Mouse (Mus musculus): ENCODE data around the gene Cbl. TPM values are rescaled to one million over a fixed set of nuclear protein-coding genes. Genes with fewer than 3 reads are reported as not detected.
A peak's percentile ranks its signal among the peaks of the same experiment; 100 is the strongest.

Gene Cbl
- polyA plus RNA-seq, 1 experiment: 279 TPM

GRCm38 (mm10) chr9:44199580-44199979 is 34.3 kb downstream of the Cbl start:
- Histone ChIP-seq H3K27ac (ENCODE audit: insufficient read depth, low read depth, low read length) (no peak overlapping the region), H3K4me3 (ENCODE audit: insufficient read depth, low read depth, low read length) (no peak overlapping the region), H3K4me1 (ENCODE audit: control insufficient read depth, insufficient read depth, low read length) (no peaks in the 10 kb centered on the region)
- TF ChIP-seq CTCF (IDR thresholded peaks at IDR 0.05; ENCODE audit: insufficient read depth, low read depth, low read length) (no peak), POLR2A (IDR thresholded peaks at IDR 0.05; ENCODE audit: insufficient read depth, low read depth, low read length) (no peak)

GRCm38 (mm10) chr9:44199166-44199565 is 34.7 kb downstream of the Cbl start:
- Histone ChIP-seq H3K4me1 (ENCODE audit: control insufficient read depth, insufficient read depth, low read length) (no peaks in the 10 kb centered on the region), H3K4me3 (ENCODE audit: insufficient read depth, low read depth, low read length) (no peak overlapping the region), H3K27ac (ENCODE audit: insufficient read depth, low read depth, low read length) (no peak overlapping the region)
- TF ChIP-seq CTCF (IDR thresholded peaks at IDR 0.05; ENCODE audit: insufficient read depth, low read depth, low read length) (no peak), POLR2A (IDR thresholded peaks at IDR 0.05; ENCODE audit: insufficient read depth, low read depth, low read length) (no peak)
- 60% methylated on average over 3 of the region's 3 CpGs for WGBS

GRCm38 (mm10) chr9:44196354-44196753 is 37.5 kb downstream of the Cbl start:
- WGBS: 80% methylated on average over 4 of the region's 4 CpGs
- Histone ChIP-seq H3K4me3 (ENCODE audit: insufficient read depth, low read depth, low read length) (no peak overlapping the region), H3K27ac (ENCODE audit: insufficient read depth, low read depth, low read length) (no peak overlapping the region), H3K4me1 (ENCODE audit: control insufficient read depth, insufficient read depth, low read length) (no peaks in the 10 kb centered on the region)
- TF ChIP-seq CTCF (IDR thresholded peaks at IDR 0.05; ENCODE audit: insufficient read depth, low read depth, low read length): no peak
- no peak for TF ChIP-seq POLR2A (IDR thresholded peaks at IDR 0.05; ENCODE audit: insufficient read depth, low read depth, low read length)

- H3K4me3 ChIP-seq (ENCODE audit: insufficient read depth, low read depth, low read length): no peak overlapping the region
- H3K27ac ChIP-seq (ENCODE audit: insufficient read depth, low read depth, low read length): no peak overlapping the region
- no peak for TF ChIP-seq POLR2A (IDR thresholded peaks at IDR 0.05; ENCODE audit: insufficient read depth, low read depth, low read length)
- TF ChIP-seq CTCF (IDR thresholded peaks at IDR 0.05; ENCODE audit: insufficient read depth, low read depth, low read length): no peak
- WGBS: 93% methylated on average over 1 of the region's 1 CpGs
- no peaks in the 10 kb centered on the region for H3K4me1 ChIP-seq (ENCODE audit: control insufficient read depth, insufficient read depth, low read length)
Observed at GRCm38 (mm10) chr9:44194000-44194399, 39.8 kb downstream of the Cbl start.

GRCm38 (mm10) chr9:44192794-44193193 is 41.1 kb downstream of the Cbl start:
- Histone ChIP-seq H3K27ac (ENCODE audit: insufficient read depth, low read depth, low read length) (no peak overlapping the region), H3K4me3 (ENCODE audit: insufficient read depth, low read depth, low read length) (no peak overlapping the region), H3K4me1 (ENCODE audit: control insufficient read depth, insufficient read depth, low read length) (no peaks in the 10 kb centered on the region)
- TF ChIP-seq POLR2A (IDR thresholded peaks at IDR 0.05; ENCODE audit: insufficient read depth, low read depth, low read length): no peak
- no peak for TF ChIP-seq CTCF (IDR thresholded peaks at IDR 0.05; ENCODE audit: insufficient read depth, low read depth, low read length)
- 90% methylated on average over 5 of the region's 5 CpGs for WGBS

GRCm38 (mm10) chr9:44192312-44192711 is 41.5 kb downstream of the Cbl start:
- 88% methylated on average over 3 of the region's 3 CpGs for WGBS
- H3K4me1 ChIP-seq (ENCODE audit: control insufficient read depth, insufficient read depth, low read length): peaks cover 3% of the 10 kb centered on the region
- TF ChIP-seq CTCF (IDR thresholded peaks at IDR 0.05; ENCODE audit: insufficient read depth, low read depth, low read length): no peak
- TF ChIP-seq POLR2A (IDR thresholded peaks at IDR 0.05; ENCODE audit: insufficient read depth, low read depth, low read length): no peak
- no peak overlapping the region for H3K4me3 ChIP-seq (ENCODE audit: insufficient read depth, low read depth, low read length)
- H3K27ac ChIP-seq (ENCODE audit: insufficient read depth, low read depth, low read length): no peak overlapping the region

GRCm38 (mm10) chr9:44191166-44191565 is 42.7 kb downstream of the Cbl start:
- 54% methylated on average over 3 of the region's 3 CpGs for WGBS
- Histone ChIP-seq H3K27ac (ENCODE audit: insufficient read depth, low read depth, low read length) (no peak overlapping the region), H3K4me3 (ENCODE audit: insufficient read depth, low read depth, low read length) (no peak overlapping the region), H3K4me1 (ENCODE audit: control insufficient read depth, insufficient read depth, low read length) (peaks cover 3% of the 10 kb centered on the region)
- no peak for TF ChIP-seq CTCF (IDR thresholded peaks at IDR 0.05; ENCODE audit: insufficient read depth, low read depth, low read length)
- TF ChIP-seq POLR2A (IDR thresholded peaks at IDR 0.05; ENCODE audit: insufficient read depth, low read depth, low read length): no peak

- 15% methylated on average over 12 of the region's 12 CpGs for WGBS
Observed at GRCm38 (mm10) chr9:44188223-44188622, 45.6 kb downstream of the Cbl start.

GRCm38 (mm10) chr9:44182260-44182659 is 51.6 kb downstream of the Cbl start:
- no peak for TF ChIP-seq POLR2A (IDR thresholded peaks at IDR 0.05; ENCODE audit: insufficient read depth, low read depth, low read length)
- no peak overlapping the region for H3K4me3 ChIP-seq (ENCODE audit: insufficient read depth, low read depth, low read length)
- no peak overlapping the region for H3K27ac ChIP-seq (ENCODE audit: insufficient read depth, low read depth, low read length)
- 0 out of 2 replicates have a peak, but pooled peaks cover 2% of the 10 kb centered on the region for H3K4me1 ChIP-seq (ENCODE audit: control insufficient read depth, insufficient read depth, low read length)
- 94% methylated on average over 3 of the region's 3 CpGs for WGBS

More at GRCm38 (mm10) chr9:44188223-44188622, 45.6 kb downstream of the Cbl start:
- Histone ChIP-seq H3K4me1 (ENCODE audit: control insufficient read depth, insufficient read depth, low read length) (peaks cover 5% of the 10 kb centered on the region), H3K4me3 (ENCODE audit: insufficient read depth, low read depth, low read length) (no peak overlapping the region), H3K27ac (ENCODE audit: insufficient read depth, low read depth, low read length) (0 out of 2 replicates have a peak overlapping the region, but pooled peaks have one; percentile 0)
- TF ChIP-seq CTCF (IDR thresholded peaks at IDR 0.05; ENCODE audit: insufficient read depth, low read depth, low read length) (no peak), POLR2A (IDR thresholded peaks at IDR 0.05; ENCODE audit: insufficient read depth, low read depth, low read length) (no peak)

- TF ChIP-seq POLR2A (IDR thresholded peaks at IDR 0.05; ENCODE audit: insufficient read depth, low read depth, low read length) (no peak), CTCF (IDR thresholded peaks at IDR 0.05; ENCODE audit: insufficient read depth, low read depth, low read length) (no peak)
- no peak overlapping the region for H3K27ac ChIP-seq (ENCODE audit: insufficient read depth, low read depth, low read length)
- 62% methylated on average over 5 of the region's 5 CpGs for WGBS
- 0 out of 2 replicates have a peak, but pooled peaks cover 2% of the 10 kb centered on the region for H3K4me1 ChIP-seq (ENCODE audit: control insufficient read depth, insufficient read depth, low read length)
- no peak overlapping the region for H3K4me3 ChIP-seq (ENCODE audit: insufficient read depth, low read depth, low read length)
Observed at GRCm38 (mm10) chr9:44181537-44181936, 52.3 kb downstream of the Cbl start.

Data from olfactory bulb, adult 2 months (tissue).